ENCODE assay signal across 8 mouse cellular contexts in the genomic region with DNA sequence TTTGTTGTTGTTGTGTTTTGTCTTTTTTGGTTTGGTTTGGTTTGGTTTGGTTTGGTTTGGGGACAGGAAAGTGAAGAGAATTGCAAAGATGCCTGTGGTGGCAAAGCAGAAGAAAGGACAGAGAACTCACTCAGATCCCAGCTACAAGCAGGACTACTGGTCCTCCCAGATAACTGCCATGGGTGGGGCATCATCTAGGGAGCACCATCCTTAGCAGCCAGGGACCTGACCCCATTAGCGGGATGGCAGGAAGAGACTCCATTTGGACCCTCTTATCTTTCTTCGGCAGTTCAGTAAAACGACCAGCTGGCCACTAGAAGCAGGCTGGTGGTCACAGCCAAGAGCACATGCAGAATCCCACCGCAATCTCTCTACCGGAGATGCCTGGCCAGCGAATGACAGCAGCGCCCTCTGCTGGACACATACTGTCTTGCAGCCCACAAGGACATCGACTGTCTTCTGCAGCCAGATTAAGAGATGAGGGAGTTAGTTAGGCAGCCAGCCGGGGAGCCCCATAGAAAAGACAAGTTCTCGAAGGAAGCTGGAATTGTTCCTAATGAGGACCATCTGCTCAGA.
DNase-seq lines count a peak whose midpoint lies in the region; ATAC-seq and TF ChIP-seq lines count a peak whose summit lies in the region.

No protein-coding gene starts in this region.

- H3K9me3 ChIP-seq in ES-E14 (ENCODE audit: control insufficient read depth, insufficient read depth, low read depth, low read length): no peaks in the 10 kb centered on the region
- H3K9me3 ChIP-seq in forebrain, embryonic 15.5 days: no peaks in the 10 kb centered on the region
- no peaks in the 10 kb centered on the region for H3K9me3 ChIP-seq in hindbrain, embryonic 10.5 days

- H3K4me2 ChIP-seq in forebrain, embryonic 15.5 days (replicated peaks): no peak overlapping the region

- WGBS in forebrain, embryonic 15.5 days: 8% methylated on average over 10 of the region's 10 CpGs
- 13% methylated on average over 10 of the region's 10 CpGs for WGBS in hindbrain, embryonic 10.5 days

- in situ Hi-C loops in ES-E14 (cut with MboI; ENCODE audit: low sequenced_read_pairs in 2 of 2, unreplicated experiment in 2 of 2): no loop called here

- H3K27me3 ChIP-seq in forebrain, embryonic 15.5 days: no peaks in the 10 kb centered on the region
- H3K27me3 ChIP-seq in hindbrain, embryonic 10.5 days (ENCODE audit: insufficient read depth, poor library complexity, severe bottlenecking): no peaks in the 10 kb centered on the region

- H3K36me3 ChIP-seq in ES-E14 (ENCODE audit: control insufficient read depth, insufficient read depth, low read length, poor library complexity, severe bottlenecking): no peaks in the 10 kb centered on the region
- H3K36me3 ChIP-seq in forebrain, embryonic 15.5 days: no peaks in the 10 kb centered on the region
- H3K36me3 ChIP-seq in hindbrain, embryonic 10.5 days: no peaks in the 10 kb centered on the region

- no peak overlapping the region for H3K9ac ChIP-seq in ES-E14 (ENCODE audit: insufficient read depth, low read depth, low read length, poor library complexity, severe bottlenecking)
- no peak overlapping the region for H3K9ac ChIP-seq in forebrain, embryonic 15.5 days (replicated peaks)

- ATAC-seq in forebrain, embryonic 15.5 days (replicated peaks): peak; percentile 78

- H3K4me1 ChIP-seq in ES-E14 (ENCODE audit: control insufficient read depth in 2 of 2, insufficient read depth in 2 of 2, low read length in 2 of 2, poor library complexity in 1 of 2): no peaks in the 10 kb centered on the region
- no peaks in the 10 kb centered on the region for H3K4me1 ChIP-seq in forebrain, embryonic 15.5 days
- peaks cover 5% of the 10 kb centered on the region; the same call in 1 of the 2 replicates for H3K4me1 ChIP-seq in hindbrain, embryonic 10.5 days (replicated peaks)

- DNase-seq in ES-E14 (ENCODE audit: low read depth, low spot score): peak; percentile 62
- DNase-seq in c-Kit-positive CD71-positive TER-119-positive erythroid progenitor cells, embryonic 14.5 days (ENCODE audit: low spot score): peak; percentile 28
- DNase-seq in hindbrain, embryonic 10.5 days (ENCODE audit: low spot score): peak; percentile 87
- peak; percentile 55 for DNase-seq in layer of hippocampus, adult 9-10 months (ENCODE audit: low spot score)
- DNase-seq in lung, postnatal 10 days: peak; percentile 81
- DNase-seq in retina, postnatal 1 day: peak; percentile 83
- peak; percentile 72 for DNase-seq in urinary bladder, postnatal 14 days (ENCODE audit: low spot score)

- no peak overlapping the region for H3K4me3 ChIP-seq in ES-E14 (ENCODE audit: insufficient read depth in 1 of 2, low read depth in 1 of 2, low read length in 2 of 2, poor library complexity in 1 of 2, severe bottlenecking in 1 of 2)
- H3K4me3 ChIP-seq in forebrain, embryonic 15.5 days: no peak overlapping the region
- H3K4me3 ChIP-seq in hindbrain, embryonic 10.5 days: no peak overlapping the region

- no peak overlapping the region for H3K27ac ChIP-seq in ES-E14 (ENCODE audit: insufficient read depth, low read depth, low read length, poor library complexity, severe bottlenecking)
- H3K27ac ChIP-seq in forebrain, embryonic 15.5 days (replicated peaks): no peak overlapping the region
- H3K27ac ChIP-seq in hindbrain, embryonic 10.5 days: no peak overlapping the region

TF ChIP-seq in ES-E14, 5 proteins besides CTCF, POLR2A, EP300 and RAD21:
- TF ChIP-seq ZC3H11A (IDR thresholded peaks at IDR 0.05; ENCODE audit: borderline replicate concordance, low read depth, low read length): peak; percentile 75
- TF ChIP-seq MAFK (IDR thresholded peaks at IDR 0.05; ENCODE audit: insufficient read depth, low read depth, low read length): no peak

Comparison
In these comparisons a context has a peak if more than half of its experiments do, and no peak if none do; other contexts are left out.
1. DNase-seq: peak in every context shown above with its lines; median percentile 87 in hindbrain, embryonic 10.5 days; 83 in retina, postnatal 1 day; 81 in lung, postnatal 10 days; 72 in urinary bladder, postnatal 14 days; 62 in ES-E14; 55 in layer of hippocampus, adult 9-10 months; 28 in c-Kit-positive CD71-positive TER-119-positive erythroid progenitor cells, embryonic 14.5 days.